Mouse (Mus musculus) C2C12 (cell line): Measurements from ENCODE around the gene Fxn. TPM values are rescaled to one million over a fixed set of nuclear protein-coding genes. Genes with fewer than 3 reads are reported as not detected.

Source experiments
- H3K27me3 ChIP-seq: one replicate; pipeline ENCODE4 v1.6.1; 2011; ENCODE audit not compliant: control insufficient read depth, insufficient read depth, insufficient read length
- H3K36me3 ChIP-seq: one replicate; pipeline ENCODE4 v1.6.1; 2011; ENCODE audit not compliant: control insufficient read depth, insufficient read depth
- H3K4me3 ChIP-seq: one replicate; pipeline ENCODE4 v1.5.1; 2011; ENCODE audit warnings: mild to moderate bottlenecking, control low read depth; ENCODE audit not compliant: poor library complexity, insufficient read depth, severe bottlenecking
- H3K79me2 ChIP-seq: one replicate; pipeline ENCODE4 v1.6.1; 2011; ENCODE audit not compliant: control insufficient read depth, insufficient read depth
- H3K79me3 ChIP-seq: one replicate; pipeline ENCODE4 v1.6.1; 2011; ENCODE audit warnings: low read depth, control low read depth
- H3ac ChIP-seq: one replicate; pipeline ENCODE3; 2011; ENCODE audit warnings: low read depth; ENCODE audit not compliant: control insufficient read depth, insufficient read length
- CEBPB ChIP-seq: IDR thresholded peaks from one replicate; pipeline ENCODE4 v1.6.1; 2011; ENCODE audit warnings: low read depth, mild to moderate bottlenecking, control low read depth, moderate library complexity
- CTCF ChIP-seq: IDR thresholded peaks from one replicate; pipeline ENCODE4 v1.5.1; 2011; ENCODE audit not compliant: control insufficient read depth, insufficient read depth, insufficient read length
- FOSL1 ChIP-seq: IDR thresholded peaks from one replicate; pipeline ENCODE4 v1.8.0; 2011; ENCODE audit warnings: mild to moderate bottlenecking, low read length; ENCODE audit not compliant: poor library complexity, insufficient read depth, severe bottlenecking
- MAX ChIP-seq: IDR thresholded peaks from one replicate; pipeline ENCODE4 v1.6.1; 2011; ENCODE audit warnings: mild to moderate bottlenecking, control low read depth
- MYOD1 ChIP-seq: IDR thresholded peaks from one replicate; pipeline ENCODE4 v1.6.1; 2011; ENCODE audit warnings: low read depth; ENCODE audit not compliant: control insufficient read depth, insufficient read length
- MYOG ChIP-seq: IDR thresholded peaks from one replicate; pipeline ENCODE4 v1.6.1; 2011; ENCODE audit not compliant: control insufficient read depth, insufficient read length; ENCODE audit errors: extremely low read depth
- USF1 ChIP-seq: IDR thresholded peaks from one replicate; pipeline ENCODE4 v1.6.1; 2011; ENCODE audit warnings: low read depth, mild to moderate bottlenecking, control low read depth, moderate library complexity
- polyA plus RNA-seq: library from polyadenylated mRNA; unstranded; fragments of >200 nt; fragmentation: generic; extraction: Trizol; gene quantifications from one replicate; pipeline ENCODE4 v1.2.1, GENCODE M21; 2012; ENCODE audit warnings: missing spikeins

Gene Fxn
- polyA plus RNA-seq, 1 experiment: 34.1 TPM

GRCm38 (mm10) chr19:24315234-24315633 lies 34.8 kb upstream of the Fxn start:
- Histone ChIP-seq H3K79me3 (no peaks in the 10 kb centered on the region), H3K27me3 (peaks cover 4% of the 10 kb centered on the region), H3K4me3 (no peak overlapping the region), H3ac (no peak overlapping the region), H3K79me2 (no peaks in the 10 kb centered on the region), H3K36me3 (no peaks in the 10 kb centered on the region)
- no peak for TF ChIP-seq MYOD1
- no peak for TF ChIP-seq FOSL1
- no peak for TF ChIP-seq USF1
- TF ChIP-seq MYOG: no peak
- no peak for TF ChIP-seq CEBPB
- no peak for TF ChIP-seq MAX
- no peak for TF ChIP-seq CTCF

- Histone ChIP-seq H3ac (no peak overlapping the region), H3K4me3 (no peak overlapping the region), H3K79me2 (no peaks in the 10 kb centered on the region), H3K36me3 (no peaks in the 10 kb centered on the region), H3K79me3 (no peaks in the 10 kb centered on the region), H3K27me3 (peaks cover 4% of the 10 kb centered on the region)
- TF ChIP-seq MYOD1: no peak
- no peak for TF ChIP-seq CTCF
- no peak for TF ChIP-seq MYOG
- no peak for TF ChIP-seq MAX
- no peak for TF ChIP-seq FOSL1
- no peak for TF ChIP-seq CEBPB
- no peak for TF ChIP-seq USF1
These were observed 34.3 kb upstream of the Fxn start for GRCm38 (mm10) chr19:24314676-24315075.

DNA sequence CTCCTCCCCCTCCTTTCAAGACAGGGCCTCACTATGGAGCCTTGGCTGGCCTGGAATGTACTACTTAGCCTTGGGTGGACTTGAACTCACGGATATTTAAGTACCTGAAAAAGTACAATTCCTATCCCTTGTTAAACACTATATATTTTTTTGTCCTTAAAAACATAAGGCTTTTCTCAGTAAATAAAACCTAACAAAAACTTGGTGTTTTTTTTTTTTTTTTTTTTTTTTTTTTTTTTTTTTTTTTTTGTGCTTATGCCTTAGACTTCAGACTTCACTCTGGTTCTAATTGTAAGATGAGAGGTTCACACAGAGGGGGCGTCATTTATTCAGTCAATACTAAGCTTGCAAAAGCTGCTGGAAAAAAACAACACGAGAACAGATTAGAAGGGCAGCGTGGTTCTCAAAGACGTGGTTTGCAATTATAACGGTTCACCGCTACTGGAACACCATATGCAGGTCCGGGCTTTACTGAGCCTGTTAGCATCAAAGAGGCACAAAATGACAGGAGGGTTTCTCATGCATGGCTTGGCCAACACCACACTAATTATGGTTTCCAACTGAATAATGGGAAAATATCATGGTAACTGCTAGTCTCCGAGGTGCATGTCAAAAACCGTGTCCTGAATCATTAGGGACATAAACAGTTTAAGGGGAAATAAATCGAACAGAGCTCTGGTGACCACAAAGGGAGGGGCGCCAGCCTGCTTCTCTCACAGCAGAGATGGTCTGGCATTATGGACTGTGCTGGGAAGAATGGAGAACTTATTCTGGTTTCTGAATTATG lies 32.3 kb upstream of the Fxn start:
- H3K36me3 ChIP-seq: no peaks in the 10 kb centered on the region
- H3K4me3 ChIP-seq: no peak overlapping the region
- peaks cover 11% of the 10 kb centered on the region for H3K27me3 ChIP-seq
- H3K79me3 ChIP-seq: no peaks in the 10 kb centered on the region
- no peak overlapping the region for H3ac ChIP-seq
- TF ChIP-seq MAX (no peak), CEBPB (no peak), FOSL1 (no peak), CTCF (no peak), USF1 (no peak), MYOG (no peak), MYOD1 (no peak)
- no peaks in the 10 kb centered on the region for H3K79me2 ChIP-seq

DNA sequence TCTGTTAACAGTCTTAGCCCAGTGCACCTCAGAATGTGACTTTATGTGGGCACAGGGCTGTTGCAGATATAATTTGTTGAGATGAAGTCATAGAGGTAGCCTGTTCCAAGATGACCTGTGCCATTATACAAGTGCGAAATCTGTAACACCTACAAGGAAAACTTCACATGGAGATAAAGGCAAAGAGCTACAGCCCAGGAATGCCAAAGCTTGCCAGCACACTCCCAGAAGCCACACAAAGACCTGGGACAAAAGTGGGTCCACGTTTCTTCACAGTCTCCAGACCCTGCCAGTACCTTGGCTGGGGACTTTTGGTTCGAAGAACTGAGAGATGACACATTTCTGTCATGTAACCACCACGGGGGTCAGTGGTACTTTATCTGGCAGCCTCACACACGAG lies 31.6 kb upstream of the Fxn start:
- Histone ChIP-seq H3K79me2 (no peaks in the 10 kb centered on the region), H3K4me3 (no peak overlapping the region), H3K79me3 (no peaks in the 10 kb centered on the region), H3K36me3 (no peaks in the 10 kb centered on the region), H3ac (no peak overlapping the region), H3K27me3 (peaks cover 10% of the 10 kb centered on the region)
- no peak for TF ChIP-seq USF1
- no peak for TF ChIP-seq CTCF
- no peak for TF ChIP-seq CEBPB
- no peak for TF ChIP-seq MAX

GRCm38 (mm10) chr19:24308305-24308705 lies 27.9 kb upstream of the Fxn start:
- TF ChIP-seq MYOG (no peak), FOSL1 (no peak), MAX (no peak), MYOD1 (no peak), USF1 (no peak), CTCF (no peak), CEBPB (no peak)
- Histone ChIP-seq H3K27me3 (peaks cover 7% of the 10 kb centered on the region), H3K79me3 (no peaks in the 10 kb centered on the region), H3K4me3 (no peak overlapping the region), H3K79me2 (no peaks in the 10 kb centered on the region), H3K36me3 (no peaks in the 10 kb centered on the region), H3ac (no peak overlapping the region)

DNA sequence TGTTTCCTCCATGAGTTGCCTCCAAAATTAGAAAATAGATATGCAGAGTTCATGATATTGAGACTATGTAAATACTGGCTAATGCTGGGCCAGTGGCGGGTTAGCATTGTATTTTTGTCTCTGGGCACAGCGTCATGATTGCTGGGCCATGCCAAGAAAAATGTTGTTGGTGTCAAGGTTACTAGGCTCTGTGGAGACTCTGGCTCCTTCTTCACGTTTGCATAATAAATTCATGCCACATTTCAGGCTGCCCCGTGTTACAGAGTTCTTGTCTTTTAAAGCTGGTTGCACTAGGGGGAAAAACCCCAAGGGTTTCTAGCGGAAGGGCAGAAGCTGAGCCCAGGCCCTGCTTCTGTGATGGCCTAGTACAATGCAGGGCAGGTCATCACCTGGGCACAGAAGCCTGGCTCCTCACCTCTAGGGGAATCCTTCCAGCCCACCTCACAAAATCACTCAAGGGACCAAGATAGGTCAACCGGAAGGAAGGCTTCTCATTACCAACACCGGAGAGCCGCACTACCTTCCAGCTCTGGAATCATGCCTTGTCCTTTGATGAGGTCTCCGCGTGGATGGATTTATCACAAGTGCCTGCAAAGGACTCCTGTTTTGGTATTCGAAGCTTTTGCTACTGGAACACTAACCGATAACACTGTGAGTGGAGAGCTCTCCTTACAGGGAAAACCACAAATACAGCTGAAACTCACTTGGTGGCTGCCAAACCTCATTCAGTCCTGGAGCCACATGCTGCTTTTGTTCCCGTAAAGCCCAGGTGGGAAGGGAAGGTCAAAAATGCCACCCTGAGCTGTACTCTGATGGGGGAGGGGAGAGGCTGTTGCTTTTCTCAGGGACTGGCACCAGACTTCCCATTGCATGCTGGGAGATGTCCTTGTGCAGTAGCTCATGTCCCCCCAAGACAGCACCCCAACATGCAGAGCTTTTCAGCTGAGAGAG lies 27.1 kb upstream of the Fxn start:
- Histone ChIP-seq H3K79me2 (no peaks in the 10 kb centered on the region), H3K27me3 (peaks cover 7% of the 10 kb centered on the region), H3K79me3 (no peaks in the 10 kb centered on the region), H3K36me3 (no peaks in the 10 kb centered on the region), H3ac (no peak overlapping the region), H3K4me3 (no peak overlapping the region)
- no peak for TF ChIP-seq CTCF
